Mouse (Mus musculus): Measurements from ENCODE around the gene Gm21746. TPM values are rescaled to one million over a fixed set of nuclear protein-coding genes. Genes with fewer than 3 reads are reported as not detected.
"Not testable (repeated sequence)": the region's sequence is repeated elsewhere in the genome, so short reads cannot be mapped to it uniquely, and the experiment has no call there.

Gm21746 gene
- total RNA-seq (2021) = not detected
- long read RNA-seq, experiment 1 = 0 reads
- long read RNA-seq, experiment 2 = 0 reads

GRCm38 (mm10) chrY:6237895-6238294 lies at the start of gene Gm21746:
Gm21746 (minus strand) TSS chrY:6237995.
- intact Hi-C loops (cut with DNase I; ENCODE audit: low total_unique reads); DNase-seq: not testable (repeated sequence)

DNA sequence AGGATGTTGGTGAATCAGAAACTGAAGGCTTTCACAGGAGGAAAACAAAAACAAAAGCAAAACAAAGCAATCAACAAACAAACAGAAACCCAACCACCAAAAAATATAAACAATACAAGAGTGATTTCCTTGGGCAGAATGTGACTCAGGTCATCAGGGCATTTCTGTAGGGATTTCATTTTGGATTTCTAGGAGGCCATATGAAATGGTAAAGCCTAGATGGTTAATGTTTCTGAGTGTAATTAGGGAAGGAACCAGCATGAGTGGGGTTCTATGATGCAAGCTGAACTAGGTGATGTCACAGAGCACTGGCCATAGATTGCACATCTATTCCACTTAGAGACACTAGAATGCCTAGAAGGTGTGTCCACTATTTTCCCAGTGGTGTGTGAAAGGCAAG lies 29.0 kb upstream of the Gm21746 start, which contains the start of gene Gm20873:
Gm20873 (plus strand) TSS at position 301 of the 400 bp plus-strand sequence.
- DNase-seq; intact Hi-C loops (cut with DNase I; ENCODE audit: low total_unique reads): not testable (repeated sequence)

Other genes with a start within 250 kb of the Gm21746 start
- gene Gm20873, start 29.1 kb upstream of the Gm21746 start, total RNA-seq (2021) = not detected

Measured in gastrocnemius, postnatal 14 days (tissue).